In the genomic region with DNA sequence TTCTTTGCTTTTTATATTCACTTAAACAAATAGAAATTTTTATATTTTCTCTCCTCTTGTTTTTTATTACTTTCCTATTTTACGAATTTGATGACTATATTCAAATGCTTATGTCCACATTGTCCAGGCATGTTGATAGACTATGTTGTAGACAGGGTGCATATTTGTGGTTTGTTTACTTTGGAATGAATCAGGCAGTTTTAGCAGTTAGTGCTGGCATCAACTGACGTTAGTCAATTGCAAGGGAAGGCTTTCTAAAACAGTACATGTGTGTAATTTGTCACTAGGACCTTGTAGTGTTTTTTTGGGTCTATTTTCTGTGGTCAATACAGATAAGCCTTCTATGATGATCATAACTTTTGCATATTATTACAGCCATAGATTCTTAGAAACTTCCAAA, we compare ENCODE assay signal across 16 mouse cellular contexts.
"Had no signal": no experiment of that assay in that cellular context is flagged by ENCODE, and none has a peak within 500 bp of the region (broad histone marks: within the 10 kb centered on the region; RNA-seq: fewer than 3 reads in every experiment).

No protein-coding gene starts in this region.

- H3K4me3 ChIP-seq: limb, embryonic 12.5 days; liver, embryonic 15.5 days; midbrain, embryonic 10.5 days; neural tube, embryonic 12.5 days had no signal

- H3K27ac ChIP-seq: limb, embryonic 12.5 days; liver, embryonic 15.5 days; midbrain, embryonic 10.5 days; neural tube, embryonic 12.5 days had no signal

- H3K9ac ChIP-seq: limb, embryonic 12.5 days; liver, embryonic 15.5 days; neural tube, embryonic 12.5 days had no signal

- ATAC-seq: lung, postnatal 0 days had no signal

- H3K4me2 ChIP-seq: limb, embryonic 12.5 days; liver, embryonic 15.5 days; neural tube, embryonic 12.5 days had no signal

- H3K9me3 ChIP-seq: limb, embryonic 12.5 days; liver, embryonic 15.5 days; midbrain, embryonic 10.5 days; neural tube, embryonic 12.5 days had no signal

- DNase-seq: kidney, adult 9 months; kidney, postnatal 14 days; liver; lung, adult 2 months; lung, postnatal 4 days; midbrain, embryonic 14.5 days; retina, postnatal 1 day; right cerebral cortex, postnatal 4 days; spleen, adult 18-20 months; thymus, adult 18-20 months; thymus, postnatal 14 days had no signal

- H3K4me1 ChIP-seq: liver, embryonic 15.5 days; midbrain, embryonic 10.5 days; neural tube, embryonic 12.5 days had no signal

- H3K36me3 ChIP-seq: limb, embryonic 12.5 days; liver, embryonic 15.5 days; midbrain, embryonic 10.5 days; neural tube, embryonic 12.5 days had no signal

- H3K27me3 ChIP-seq: limb, embryonic 12.5 days; liver, embryonic 15.5 days; neural tube, embryonic 12.5 days had no signal
